Mouse (Mus musculus) stomach, embryonic 14.5 days (tissue): ENCODE results near the gene Etfbkmt. TPM values are rescaled to one million over a fixed set of nuclear protein-coding genes. Genes with fewer than 3 reads are reported as not detected.

Experiments used
- ATAC-seq: fragments of 200-750 bp; cut with Nextera tagmentation; 2 replicates; pipeline ENCODE4 v1.8.0; 2017; ENCODE audit warnings: low read depth, moderate TSS enrichment; ENCODE audit not compliant: insufficient number of reproducible peaks, insufficient read depth, low FRiP score
- H3K27ac ChIP-seq: fragments of 300-500 bp; sonication (generic); 2 replicates; pipeline ENCODE4 v1.5.1; 2014; ENCODE audit warnings: mild to moderate bottlenecking, low read length, moderate library complexity, mixed read lengths
- H3K27me3 ChIP-seq: fragments of 300-500 bp; sonication (generic); 2 replicates; pipeline ENCODE4 v1.6.1; 2014; ENCODE audit warnings: low read length, control low read depth, mixed read lengths; ENCODE audit not compliant: control insufficient read depth, insufficient read depth
- H3K36me3 ChIP-seq: fragments of 300-500 bp; sonication (generic); 2 replicates; pipeline ENCODE4 v1.6.1; 2014; ENCODE audit warnings: mild to moderate bottlenecking, control low read depth, low read length, moderate library complexity, mixed read lengths; ENCODE audit not compliant: control insufficient read depth, insufficient read depth
- H3K4me1 ChIP-seq: fragments of 300-500 bp; sonication (generic); 2 replicates; pipeline ENCODE4 v1.6.1; 2014; ENCODE audit warnings: low read length, control low read depth, mixed read lengths; ENCODE audit not compliant: control insufficient read depth, insufficient read depth
- H3K4me2 ChIP-seq: fragments of 300-500 bp; sonication (generic); replicated peaks from 2 replicates; pipeline ENCODE4 v1.6.1; 2014; ENCODE audit warnings: low read depth, low read length, control low read depth
- H3K4me3 ChIP-seq: fragments of 300-500 bp; sonication (generic); 2 replicates; pipeline ENCODE4 v1.5.1; 2014; ENCODE audit warnings: low read depth, low read length, control low read depth
- H3K9ac ChIP-seq: fragments of 300-500 bp; sonication (generic); replicated peaks from 2 replicates; pipeline ENCODE4 v1.6.1; 2014; ENCODE audit warnings: low read depth, mild to moderate bottlenecking, control low read depth, low read length, moderate library complexity, mixed read lengths
- H3K9me3 ChIP-seq: fragments of 300-500 bp; sonication (generic); 2 replicates; pipeline ENCODE4 v1.6.1; 2016; ENCODE audit warnings: low read depth, low read length, control low read depth; ENCODE audit not compliant: control insufficient read depth
- WGBS: fragments of 180-500 bp; shearing (Covaris S2); extraction: QIAGEN DNeasy Blood & Tissue Kit; methylation state at CpG from one replicate; pipeline ENCODE4 v1.1.7; 2014; 5-methylcytosine and 5-hydroxymethylcytosine counted together
- polyA plus RNA-seq: library from polyadenylated mRNA; unstranded; fragments of >200 nt; fragmentation: Nextera tagmentation; extraction: Ambion mirVana; gene quantifications from 2 replicates; pipeline ENCODE4 v1.2.1, GENCODE M21; 2014

Etfbkmt gene
- polyA plus RNA-seq, 1 experiment from 2014 or later = 18.8 TPM

DNA sequence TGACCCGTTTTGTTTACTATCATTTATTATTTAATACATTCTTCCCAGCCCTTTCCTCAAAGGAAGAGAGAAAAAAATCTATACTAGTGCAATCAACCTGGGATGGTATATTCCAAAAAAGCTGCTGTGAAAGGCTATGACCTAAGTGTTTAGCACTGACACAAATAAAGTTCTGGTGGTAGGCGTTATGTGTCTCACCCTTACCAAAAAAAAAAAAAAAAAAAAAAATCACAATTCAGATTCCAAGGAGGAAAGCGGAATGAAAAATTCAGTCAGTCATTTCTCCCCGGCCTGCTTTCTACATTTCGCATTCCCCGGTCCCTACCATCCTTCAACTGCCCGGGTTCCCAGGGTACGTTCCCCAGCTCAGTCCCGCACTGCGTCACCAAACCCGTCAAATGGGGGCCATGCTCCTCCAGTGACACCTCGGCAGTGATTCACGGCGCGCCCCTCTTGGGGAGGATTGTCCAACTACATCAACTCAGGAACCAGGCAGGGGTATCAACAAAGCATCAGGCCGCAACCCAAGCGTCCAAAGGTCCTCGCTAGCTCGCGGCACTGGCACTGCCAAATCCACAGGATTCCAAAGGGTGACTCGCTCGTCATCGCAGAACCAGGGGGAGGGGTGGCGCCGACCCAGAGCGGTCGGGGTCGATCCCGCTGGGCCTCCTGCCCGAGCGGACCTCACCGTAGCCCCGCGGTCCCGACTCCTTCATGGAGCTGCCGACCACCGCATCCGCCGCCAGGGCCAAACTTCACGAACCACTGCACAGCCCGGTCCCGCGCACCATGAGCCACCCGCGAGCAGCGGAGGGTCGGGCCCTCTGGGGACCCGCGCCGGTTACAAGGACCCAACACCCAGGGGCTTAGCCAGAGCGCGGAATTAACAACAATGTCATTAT is 39.2 kb upstream of the Etfbkmt start:
- H3K4me2 ChIP-seq = peak overlapping the region; percentile 83
- H3K9me3 ChIP-seq = no peaks in the 10 kb centered on the region
- H3K27me3 ChIP-seq = no peaks in the 10 kb centered on the region
- H3K4me3 ChIP-seq = peak overlapping the region; percentile 81
- H3K27ac ChIP-seq = peak overlapping the region; percentile 78
- peak; percentile 46; the same call in 1 of the 2 replicates for ATAC-seq
- peak overlapping the region; percentile 68 for H3K9ac ChIP-seq
- no peaks in the 10 kb centered on the region for H3K36me3 ChIP-seq
- H3K4me1 ChIP-seq = no peaks in the 10 kb centered on the region
- 2% methylated on average over 52 of the region's 52 CpGs for WGBS

- Histone ChIP-seq H3K9ac (peak within 1 kb of the TSS; percentile 68), H3K9me3 (no peaks in the 10 kb centered on the region), H3K4me2 (peak within 1 kb of the TSS; percentile 83), H3K4me1 (no peaks in the 10 kb centered on the region), H3K4me3 (peak within 1 kb of the TSS; percentile 81), H3K27me3 (no peaks in the 10 kb centered on the region), H3K36me3 (no peaks in the 10 kb centered on the region), H3K27ac (peak within 1 kb of the TSS; percentile 78)
- ATAC-seq = peak; percentile 94
- under 1% methylated on average over 114 of the region's 124 CpGs for WGBS
Observed at GRCm38 (mm10) chr6:149101076-149101942, 38.3 kb upstream of the Etfbkmt start, which contains the start of gene Dennd5b. Dennd5b (minus strand) TSS chr6:149101680.

DNA sequence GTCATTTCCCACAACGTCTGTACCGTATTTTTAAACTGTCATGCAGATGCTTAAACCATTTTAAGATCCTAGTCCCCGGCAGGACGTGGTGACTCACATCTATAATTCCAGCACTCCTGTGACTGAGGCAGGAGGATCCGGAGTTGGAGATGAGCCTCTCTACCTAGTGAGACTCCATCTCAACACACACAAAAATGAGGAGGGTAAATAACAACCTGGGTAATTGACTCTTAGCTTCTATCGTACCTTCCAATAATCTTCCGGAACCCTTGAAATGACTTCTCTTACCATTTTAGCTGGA is 37.8 kb upstream of the Etfbkmt start:
- Histone ChIP-seq H3K27ac (no peak overlapping the region), H3K4me3 (peak overlapping the region; percentile 81), H3K9ac (no peak overlapping the region), H3K4me1 (no peaks in the 10 kb centered on the region), H3K27me3 (no peaks in the 10 kb centered on the region), H3K4me2 (peak overlapping the region; percentile 83), H3K9me3 (no peaks in the 10 kb centered on the region), H3K36me3 (no peaks in the 10 kb centered on the region)
- no peak for ATAC-seq
- 12% methylated on average over 7 of the region's 7 CpGs for WGBS

- no peaks in the 10 kb centered on the region for H3K27me3 ChIP-seq
- H3K9me3 ChIP-seq = no peaks in the 10 kb centered on the region
- ATAC-seq = no peak
- no peak overlapping the region for H3K9ac ChIP-seq
- 85% methylated on average over 1 of the region's 1 CpGs for WGBS
- no peak overlapping the region for H3K4me3 ChIP-seq
- no peak overlapping the region for H3K4me2 ChIP-seq
- no peak overlapping the region for H3K27ac ChIP-seq
- no peaks in the 10 kb centered on the region for H3K4me1 ChIP-seq
- no peaks in the 10 kb centered on the region for H3K36me3 ChIP-seq
Observed at GRCm38 (mm10) chr6:149103451-149103850, 36.2 kb upstream of the Etfbkmt start.

GRCm38 (mm10) chr6:149107615-149108014 is 32.0 kb upstream of the Etfbkmt start:
- 73% methylated on average over 3 of the region's 3 CpGs for WGBS
- Histone ChIP-seq H3K27me3 (no peaks in the 10 kb centered on the region), H3K36me3 (no peaks in the 10 kb centered on the region), H3K9ac (no peak overlapping the region), H3K27ac (no peak overlapping the region), H3K4me2 (no peak overlapping the region), H3K4me3 (no peak overlapping the region), H3K9me3 (no peaks in the 10 kb centered on the region), H3K4me1 (no peaks in the 10 kb centered on the region)
- no peak for ATAC-seq

DNA sequence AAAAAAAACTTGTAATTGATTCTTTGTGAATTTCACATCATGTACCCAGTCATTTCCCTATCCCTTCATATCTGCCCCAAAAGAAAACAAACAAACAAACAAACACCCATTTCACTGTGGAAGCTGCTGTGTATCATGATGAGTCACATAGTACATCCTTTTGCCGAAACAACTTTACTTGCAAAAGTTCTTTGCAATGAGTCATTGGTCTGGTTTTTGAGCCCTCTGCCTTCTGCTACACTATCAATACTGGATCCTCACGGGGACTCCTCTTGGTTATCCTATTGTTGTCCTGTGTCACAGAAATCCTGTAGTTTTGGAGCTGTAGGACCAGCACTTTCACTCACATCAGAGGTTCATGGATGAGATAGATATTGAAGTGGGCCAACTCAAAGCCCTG is 30.7 kb upstream of the Etfbkmt start:
- Histone ChIP-seq H3K4me3 (no peak overlapping the region), H3K9ac (no peak overlapping the region), H3K27me3 (no peaks in the 10 kb centered on the region), H3K27ac (no peak overlapping the region), H3K9me3 (no peaks in the 10 kb centered on the region), H3K36me3 (no peaks in the 10 kb centered on the region), H3K4me2 (no peak overlapping the region), H3K4me1 (no peaks in the 10 kb centered on the region)
- no peak for ATAC-seq
- 82% methylated on average over 2 of the region's 2 CpGs for whole genome bisulfite sequencing

DNA sequence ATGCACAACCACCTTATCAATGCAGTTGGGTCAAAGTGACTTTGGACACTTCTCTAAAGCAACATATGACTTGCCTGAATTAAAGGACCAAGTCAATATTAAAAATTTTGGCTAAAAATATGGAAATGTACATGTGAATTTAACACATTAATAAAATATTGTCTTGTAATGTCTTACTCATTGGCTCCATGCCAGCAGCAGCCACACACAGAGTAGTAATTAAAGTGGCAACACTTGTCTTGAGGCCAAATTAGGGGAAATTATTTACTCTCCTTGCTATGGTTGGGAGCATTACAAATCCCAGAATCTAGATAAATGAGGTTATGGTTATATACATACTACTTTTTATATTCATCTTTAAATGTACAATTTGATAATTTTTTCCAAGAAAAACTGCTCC is 22.7 kb upstream of the Etfbkmt start:
- no peaks in the 10 kb centered on the region for H3K36me3 ChIP-seq

DNA sequence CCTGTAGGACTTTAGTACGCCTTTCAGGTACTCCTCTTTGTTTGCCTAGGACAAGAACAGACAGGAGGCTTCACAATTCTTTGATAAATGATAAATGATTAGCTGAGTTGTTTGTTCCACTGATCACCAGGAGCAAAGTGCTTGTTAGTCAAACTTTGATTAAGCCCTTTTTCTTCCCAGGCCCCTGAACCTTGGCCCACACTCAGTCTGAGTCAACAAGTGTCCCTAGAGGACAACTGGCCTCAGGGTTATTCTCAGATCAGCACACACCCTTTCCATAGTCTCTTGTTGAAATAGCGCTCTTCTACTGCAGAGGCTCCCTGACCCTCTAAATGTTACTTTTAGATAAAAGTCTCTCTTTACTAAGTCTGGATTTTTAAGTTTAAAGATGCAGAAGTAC is 20.7 kb upstream of the Etfbkmt start:
- no peaks in the 10 kb centered on the region for H3K27me3 ChIP-seq
- H3K9me3 ChIP-seq = no peaks in the 10 kb centered on the region
- no peak overlapping the region for H3K9ac ChIP-seq
- WGBS = 45% methylated on average over 2 of the region's 2 CpGs
- H3K4me3 ChIP-seq = no peak overlapping the region
- H3K4me1 ChIP-seq = no peaks in the 10 kb centered on the region
- no peak overlapping the region for H3K4me2 ChIP-seq
- H3K27ac ChIP-seq = no peak overlapping the region
- no peaks in the 10 kb centered on the region for H3K36me3 ChIP-seq
- ATAC-seq = peak; percentile 57; the same call in 1 of the 2 replicates

More for the DNA sequence above, 22.7 kb upstream of the Etfbkmt start:
- no peak overlapping the region for H3K27ac ChIP-seq
- no peak for ATAC-seq
- H3K9ac ChIP-seq = no peak overlapping the region
- H3K9me3 ChIP-seq = no peaks in the 10 kb centered on the region
- H3K4me3 ChIP-seq = no peak overlapping the region
- no peaks in the 10 kb centered on the region for H3K4me1 ChIP-seq
- no peak overlapping the region for H3K4me2 ChIP-seq
- no peaks in the 10 kb centered on the region for H3K27me3 ChIP-seq
